Mouse (Mus musculus) erythroblast, embryonic 14.5 days (primary cell): ENCODE results near the gene Eif2ak3.

Experiments
- GATA1 ChIP-seq: IDR thresholded peaks from 2 replicates; pipeline ENCODE4 v1.6.1; 2012; ENCODE audit warnings: low read length, inconsistent platforms, mixed read lengths
- TAL1 ChIP-seq: IDR thresholded peaks from 3 replicates; pipeline ENCODE4 v1.6.1; 2012; ENCODE audit warnings: low read length, inconsistent platforms, mixed read lengths

- no peak for TF ChIP-seq GATA1
- no peak for TF ChIP-seq TAL1
Measured at GRCm38 (mm10) chr6:70813921-70814628, 30.2 kb upstream of the Eif2ak3 start.
